Mouse (Mus musculus) liver, embryonic 11.5 days (tissue): Measurements from ENCODE around the gene Lin7b. TPM values are rescaled to one million over a fixed set of nuclear protein-coding genes. Genes with fewer than 3 reads are reported as not detected.

ENCODE experiments used
- ATAC-seq: fragments of 200-750 bp; cut with Nextera tagmentation; replicated peaks from 2 replicates; pipeline ENCODE4 v1.8.0; 2017; ENCODE audit warnings: moderate number of reproducible peaks, mild to moderate bottlenecking, moderate TSS enrichment, moderate library complexity; ENCODE audit not compliant: low FRiP score
- DNase-seq: peaks from one replicate; pipeline ENCODE4 v3.0.0-alpha.2; 2017; ENCODE audit warnings: low spot score
- H3K27ac ChIP-seq: fragments of 300-500 bp; sonication (generic); 2 replicates; pipeline ENCODE4 v1.5.1; 2014; ENCODE audit warnings: mild to moderate bottlenecking, low read depth, low read length, control low read depth
- H3K27me3 ChIP-seq: fragments of 300-500 bp; sonication (generic); replicated peaks from 2 replicates; pipeline ENCODE4 v1.6.1; 2014; ENCODE audit warnings: low read length, mixed read lengths; ENCODE audit not compliant: control insufficient read depth, insufficient read depth
- H3K36me3 ChIP-seq: fragments of 300-500 bp; sonication (generic); 2 replicates; pipeline ENCODE4 v1.6.1; 2014; ENCODE audit warnings: mild to moderate bottlenecking, low read length, moderate library complexity, mixed read lengths; ENCODE audit not compliant: control insufficient read depth, insufficient read depth
- H3K4me1 ChIP-seq: fragments of 300-500 bp; sonication (generic); replicated peaks from 2 replicates; pipeline ENCODE4 v1.6.1; 2014; ENCODE audit warnings: low read length, mixed read lengths; ENCODE audit not compliant: control insufficient read depth, insufficient read depth
- H3K4me2 ChIP-seq: fragments of 300-500 bp; sonication (generic); 2 replicates; pipeline ENCODE4 v1.6.1; 2014; ENCODE audit warnings: mild to moderate bottlenecking, control low read depth, moderate library complexity
- H3K4me3 ChIP-seq: fragments of 300-500 bp; sonication (generic); 2 replicates; pipeline ENCODE4 v1.5.1; 2014; ENCODE audit warnings: low read depth, low read length, control low read depth
- H3K9ac ChIP-seq: fragments of 300-500 bp; sonication (generic); 2 replicates; pipeline ENCODE4 v1.6.1; 2014; ENCODE audit warnings: low read depth, low read length, control low read depth
- H3K9me3 ChIP-seq: fragments of 300-500 bp; sonication (generic); 2 replicates; pipeline ENCODE4 v1.6.1; 2016; ENCODE audit warnings: low read length, inconsistent platforms, mixed read lengths; ENCODE audit not compliant: control insufficient read depth
- WGBS: fragments of 180-500 bp; shearing (Covaris S2); extraction: QIAGEN DNeasy Blood & Tissue Kit; methylation state at CpG from one replicate; pipeline ENCODE4 v1.1.7; 2014; 5-methylcytosine and 5-hydroxymethylcytosine counted together
- polyA plus RNA-seq: library from polyadenylated mRNA; unstranded; fragments of >200 nt; fragmentation: Nextera tagmentation; extraction: Ambion mirVana; gene quantifications from 2 replicates; pipeline ENCODE4 v1.2.1, GENCODE M21; 2014

Lin7b gene
- polyA plus RNA-seq, 1 experiment from 2014 or later, result not detected

- H3K9ac ChIP-seq, result no peak overlapping the region
- H3K4me2 ChIP-seq, result no peak overlapping the region
- H3K9me3 ChIP-seq, result no peaks in the 10 kb centered on the region
- 76% methylated on average over 4 of the region's 4 CpGs for WGBS
- peaks cover 44% of the 10 kb centered on the region for H3K4me1 ChIP-seq
- no peak overlapping the region for H3K4me3 ChIP-seq
- ATAC-seq, result no peak
- H3K27me3 ChIP-seq, result peaks cover 34% of the 10 kb centered on the region
- no peak for DNase-seq
- H3K36me3 ChIP-seq, result no peaks in the 10 kb centered on the region
- no peak overlapping the region for H3K27ac ChIP-seq
Observed at GRCm38 (mm10) chr7:45336319-45336718, 34.1 kb downstream of the Lin7b start.

DNA sequence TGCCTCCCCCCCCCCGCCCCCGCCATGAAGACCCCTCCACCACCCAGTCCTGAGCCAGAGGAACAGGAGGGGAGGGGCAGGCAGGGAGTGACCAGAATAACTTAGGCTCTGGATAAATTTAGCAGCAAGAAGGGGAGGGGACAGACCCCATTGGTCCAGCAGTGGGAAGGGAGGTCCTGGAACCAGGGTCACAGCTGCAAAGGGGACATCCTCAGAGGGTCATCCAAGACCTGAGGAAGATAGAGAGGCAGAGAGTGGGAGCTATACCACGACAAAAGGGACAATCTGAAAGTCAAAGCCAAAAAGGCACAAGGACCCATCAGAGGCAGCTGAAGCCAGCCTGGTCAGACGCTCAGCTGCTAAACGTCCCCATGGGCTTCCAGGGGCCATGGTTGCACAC lies 35.3 kb downstream of the Lin7b start, which contains the start of gene Hrc:
Hrc (plus strand) TSS at position 235 of the 400 bp plus-strand sequence.
- peak within 1 kb of the TSS; percentile 97; the same call in 1 of the 2 replicates for H3K4me2 ChIP-seq
- peaks cover 29% of the 10 kb centered on the region for H3K27me3 ChIP-seq
- WGBS, result 23% methylated on average over 5 of the region's 5 CpGs
- H3K4me1 ChIP-seq, result peaks cover 32% of the 10 kb centered on the region
- no peaks in the 10 kb centered on the region for H3K9me3 ChIP-seq
- H3K36me3 ChIP-seq, result no peaks in the 10 kb centered on the region
- no peak for ATAC-seq
- no peak within 1 kb of the TSS for H3K27ac ChIP-seq
- H3K9ac ChIP-seq, result no peak within 1 kb of the TSS
- no peak within 1 kb of the TSS for H3K4me3 ChIP-seq
- DNase-seq, result no peak

DNA sequence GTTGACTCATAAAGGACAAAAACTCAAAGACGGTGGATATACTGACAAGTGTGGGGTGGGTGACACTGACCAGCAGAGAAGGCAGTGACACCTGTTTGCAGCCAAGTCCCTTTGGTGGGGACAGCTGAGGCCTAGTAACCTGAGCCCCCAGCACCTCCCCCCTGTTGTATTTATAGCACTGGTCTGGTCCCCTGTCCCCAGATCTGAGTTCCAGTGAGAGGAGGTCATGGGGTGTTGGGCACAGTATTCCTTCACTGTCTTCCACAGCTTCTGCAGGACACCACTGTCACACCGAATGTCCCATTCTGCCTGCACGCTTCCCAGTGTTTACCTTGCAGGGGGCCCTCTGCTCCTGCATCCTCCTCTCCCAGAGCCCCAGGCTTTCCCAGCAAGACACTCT lies 35.8 kb downstream of the Lin7b start:
- no peak for ATAC-seq
- 39% methylated on average over 3 of the region's 3 CpGs for whole genome bisulfite sequencing
- Histone ChIP-seq H3K27me3 (peaks cover 29% of the 10 kb centered on the region), H3K36me3 (no peaks in the 10 kb centered on the region), H3K4me3 (no peak overlapping the region), H3K4me1 (peaks cover 30% of the 10 kb centered on the region), H3K9me3 (no peaks in the 10 kb centered on the region), H3K27ac (no peak overlapping the region), H3K4me2 (no peak overlapping the region), H3K9ac (no peak overlapping the region)
- no peak for DNase-seq

- peaks cover 28% of the 10 kb centered on the region for H3K27me3 ChIP-seq
- H3K36me3 ChIP-seq, result no peaks in the 10 kb centered on the region
- H3K4me1 ChIP-seq, result peaks cover 22% of the 10 kb centered on the region
- under 1% methylated on average over 37 of the region's 38 CpGs for WGBS
- H3K4me3 ChIP-seq, result peak within 1 kb of the TSS; percentile 61
- ATAC-seq (peak; percentile 48; the same call in 1 of the 2 replicates), DNase-seq (peak; percentile 78)
- H3K9ac ChIP-seq, result peak within 1 kb of the TSS; percentile 58
- H3K9me3 ChIP-seq, result no peaks in the 10 kb centered on the region
- peak within 1 kb of the TSS; percentile 97 for H3K4me2 ChIP-seq
- H3K27ac ChIP-seq, result no peak within 1 kb of the TSS
Observed at GRCm38 (mm10) chr7:45333431-45333982, 36.9 kb downstream of the Lin7b start, which contains the start of gene Trpm4. TSS of gene Trpm4 (minus strand) at chr7:45333780.

GRCm38 (mm10) chr7:45332685-45333425 lies 37.5 kb downstream of the Lin7b start:
- 6% methylated on average over 22 of the region's 22 CpGs for WGBS
- DNase-seq (peak; percentile 50), ATAC-seq (peak; percentile 19; the same call in 1 of the 2 replicates)
- Histone ChIP-seq H3K4me3 (peak overlapping the region; percentile 61), H3K4me2 (peak overlapping the region; percentile 97), H3K9ac (peak overlapping the region; percentile 58), H3K27ac (no peak overlapping the region), H3K36me3 (no peaks in the 10 kb centered on the region), H3K27me3 (peaks cover 22% of the 10 kb centered on the region), H3K9me3 (no peaks in the 10 kb centered on the region), H3K4me1 (peaks cover 16% of the 10 kb centered on the region)

- Histone ChIP-seq H3K27me3 (peaks cover 11% of the 10 kb centered on the region), H3K4me3 (no peak overlapping the region), H3K9ac (no peak overlapping the region), H3K9me3 (no peaks in the 10 kb centered on the region), H3K4me1 (peaks cover 14% of the 10 kb centered on the region), H3K27ac (no peak overlapping the region), H3K36me3 (no peaks in the 10 kb centered on the region), H3K4me2 (no peak overlapping the region)
- ATAC-seq (no peak), DNase-seq (no peak)
- WGBS, result 70% methylated on average over 6 of the region's 6 CpGs
Observed at GRCm38 (mm10) chr7:45331502-45331901, 38.9 kb downstream of the Lin7b start.

DNA sequence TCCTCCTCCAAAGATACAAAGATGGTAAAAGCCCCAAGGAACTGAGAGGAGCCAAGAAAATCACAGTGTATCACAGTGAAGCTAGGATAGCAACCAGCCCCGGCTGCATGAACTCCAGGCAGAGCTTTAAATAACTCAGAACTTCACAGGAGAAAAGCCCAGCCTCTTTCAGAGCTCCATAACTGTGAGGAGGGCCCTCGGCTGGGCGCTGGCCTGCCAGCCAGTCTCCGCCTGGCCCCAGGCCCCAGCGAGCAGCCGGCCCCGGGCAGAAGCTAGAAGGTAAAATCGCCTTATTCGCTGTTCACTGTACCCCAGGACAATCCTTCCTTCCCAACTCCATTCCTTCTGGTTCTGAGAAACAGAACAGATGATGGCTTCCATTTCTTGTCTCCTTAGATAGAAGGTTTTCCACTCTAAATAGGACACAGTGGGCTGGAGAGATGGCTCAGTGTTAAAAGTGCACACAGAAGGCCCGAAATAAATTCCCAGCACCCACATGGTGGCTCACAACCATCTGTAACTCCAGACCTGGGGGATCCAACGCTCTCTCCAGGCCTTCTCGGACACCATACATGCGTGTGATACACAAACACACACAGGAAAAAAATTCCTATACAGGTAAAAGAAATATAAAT lies 41.4 kb downstream of the Lin7b start:
- Histone ChIP-seq H3K9ac (no peak overlapping the region), H3K4me2 (no peak overlapping the region), H3K27me3 (peaks cover 11% of the 10 kb centered on the region; the same call in 1 of the 2 replicates), H3K4me1 (peaks cover 9% of the 10 kb centered on the region), H3K4me3 (no peak overlapping the region), H3K9me3 (no peaks in the 10 kb centered on the region), H3K36me3 (peaks cover 3% of the 10 kb centered on the region; the same call in 1 of the 2 replicates), H3K27ac (no peak overlapping the region)
- no peak for ATAC-seq
- DNase-seq, result no peak
- 77% methylated on average over 13 of the region's 13 CpGs for WGBS

DNA sequence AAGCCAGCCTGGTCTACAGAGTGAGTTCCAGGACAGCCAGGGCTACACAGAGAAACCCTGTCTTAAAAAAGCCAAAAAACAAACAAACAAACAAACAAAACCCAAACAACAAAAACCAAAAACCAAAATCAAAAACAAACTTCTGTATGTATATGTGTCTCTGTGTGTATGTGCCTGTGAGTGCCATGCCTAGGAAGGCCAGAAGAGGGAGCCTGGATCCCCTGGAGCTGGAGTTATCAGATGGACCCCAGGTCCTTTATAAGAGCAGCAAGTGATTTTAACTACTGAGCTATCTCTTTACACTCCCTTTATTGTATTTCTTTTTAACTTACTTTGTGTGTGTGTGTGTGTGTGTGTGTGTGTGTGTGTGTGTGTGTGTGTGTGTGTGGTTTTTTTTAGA lies 44.6 kb downstream of the Lin7b start:
- ATAC-seq, result no peak
- Histone ChIP-seq H3K36me3 (peaks cover 5% of the 10 kb centered on the region; the same call in 1 of the 2 replicates), H3K27ac (no peak overlapping the region), H3K27me3 (no peaks in the 10 kb centered on the region; the same call in 1 of the 2 replicates), H3K9me3 (no peaks in the 10 kb centered on the region), H3K4me3 (no peak overlapping the region), H3K9ac (no peak overlapping the region), H3K4me2 (no peak overlapping the region), H3K4me1 (no peaks in the 10 kb centered on the region)
- DNase-seq, result no peak
